Mouse (Mus musculus): ENCODE measurements around the gene Pmm1. TPM values are rescaled to one million over a fixed set of nuclear protein-coding genes. Genes with fewer than 3 reads are reported as not detected.

Gene Pmm1
- polyA plus RNA-seq, 1 experiment from 2014 or later: 22.6 TPM

GRCm38 (mm10) chr15:81951159-81951558 is 9.6 kb downstream of the Pmm1 start:
- Histone ChIP-seq H3K4me3 (ENCODE audit: low read depth, low read length) (no peak overlapping the region), H3K27ac (ENCODE audit: low read depth, low read length) (no peak overlapping the region), H3K9me3 (replicated peaks; ENCODE audit: control insufficient read depth, low read length) (no peaks in the 10 kb centered on the region), H3K9ac (ENCODE audit: low read depth, low read length) (no peak overlapping the region), H3K27me3 (ENCODE audit: control insufficient read depth, insufficient read depth, low read length) (no peaks in the 10 kb centered on the region), H3K4me1 (ENCODE audit: control insufficient read depth, insufficient read depth, low read length) (no peaks in the 10 kb centered on the region), H3K4me2 (no peak overlapping the region), H3K36me3 (ENCODE audit: control insufficient read depth, insufficient read depth, low read length) (peaks cover 4% of the 10 kb centered on the region; the same call in 1 of the 2 replicates)
- no peak for ATAC-seq (replicated peaks; ENCODE audit: insufficient number of reproducible peaks, low FRiP score, low TSS enrichment)
- 85% methylated on average over 9 of the region's 9 CpGs for WGBS (ENCODE audit: insufficient replicate concordance)

GRCm38 (mm10) chr15:81950716-81951115 is 10.0 kb downstream of the Pmm1 start:
- no peaks in the 10 kb centered on the region for H3K9me3 ChIP-seq (replicated peaks; ENCODE audit: control insufficient read depth, low read length)
- no peak overlapping the region for H3K4me2 ChIP-seq
- 84% methylated on average over 5 of the region's 5 CpGs for WGBS (ENCODE audit: insufficient replicate concordance)
- peaks cover 4% of the 10 kb centered on the region; the same call in 1 of the 2 replicates for H3K36me3 ChIP-seq (ENCODE audit: control insufficient read depth, insufficient read depth, low read length)
- no peak overlapping the region for H3K9ac ChIP-seq (ENCODE audit: low read depth, low read length)
- no peak for ATAC-seq (replicated peaks; ENCODE audit: insufficient number of reproducible peaks, low FRiP score, low TSS enrichment)
- no peaks in the 10 kb centered on the region for H3K27me3 ChIP-seq (ENCODE audit: control insufficient read depth, insufficient read depth, low read length)
- no peak overlapping the region for H3K4me3 ChIP-seq (ENCODE audit: low read depth, low read length)
- H3K4me1 ChIP-seq (ENCODE audit: control insufficient read depth, insufficient read depth, low read length): no peaks in the 10 kb centered on the region
- no peak overlapping the region for H3K27ac ChIP-seq (ENCODE audit: low read depth, low read length)

- ATAC-seq (replicated peaks; ENCODE audit: insufficient number of reproducible peaks, low FRiP score, low TSS enrichment): no peak
- no peaks in the 10 kb centered on the region for H3K4me1 ChIP-seq (ENCODE audit: control insufficient read depth, insufficient read depth, low read length)
- H3K36me3 ChIP-seq (ENCODE audit: control insufficient read depth, insufficient read depth, low read length): no peaks in the 10 kb centered on the region; the same call in 1 of the 2 replicates
- WGBS (ENCODE audit: insufficient replicate concordance): 69% methylated on average over 11 of the region's 11 CpGs
- H3K4me2 ChIP-seq: no peak overlapping the region
- H3K9me3 ChIP-seq (replicated peaks; ENCODE audit: control insufficient read depth, low read length): no peaks in the 10 kb centered on the region
- no peak overlapping the region; the same call in 1 of the 2 replicates for H3K9ac ChIP-seq (ENCODE audit: low read depth, low read length)
- no peak overlapping the region for H3K4me3 ChIP-seq (ENCODE audit: low read depth, low read length)
- no peak overlapping the region for H3K27ac ChIP-seq (ENCODE audit: low read depth, low read length)
- H3K27me3 ChIP-seq (ENCODE audit: control insufficient read depth, insufficient read depth, low read length): no peaks in the 10 kb centered on the region
Measured at GRCm38 (mm10) chr15:81949476-81950131, 11.1 kb downstream of the Pmm1 start.

GRCm38 (mm10) chr15:81949076-81949475 is 11.7 kb downstream of the Pmm1 start:
- Histone ChIP-seq H3K27me3 (ENCODE audit: control insufficient read depth, insufficient read depth, low read length) (no peaks in the 10 kb centered on the region), H3K27ac (ENCODE audit: low read depth, low read length) (no peak overlapping the region), H3K4me1 (ENCODE audit: control insufficient read depth, insufficient read depth, low read length) (no peaks in the 10 kb centered on the region), H3K36me3 (ENCODE audit: control insufficient read depth, insufficient read depth, low read length) (no peaks in the 10 kb centered on the region; the same call in 1 of the 2 replicates), H3K9ac (ENCODE audit: low read depth, low read length) (no peak overlapping the region), H3K4me3 (ENCODE audit: low read depth, low read length) (no peak overlapping the region), H3K9me3 (replicated peaks; ENCODE audit: control insufficient read depth, low read length) (no peaks in the 10 kb centered on the region), H3K4me2 (no peak overlapping the region)
- 77% methylated on average over 10 of the region's 10 CpGs for WGBS (ENCODE audit: insufficient replicate concordance)
- ATAC-seq (replicated peaks; ENCODE audit: insufficient number of reproducible peaks, low FRiP score, low TSS enrichment): no peak

- Histone ChIP-seq H3K4me2 (no peak overlapping the region), H3K9me3 (replicated peaks; ENCODE audit: control insufficient read depth, low read length) (no peaks in the 10 kb centered on the region), H3K27ac (ENCODE audit: low read depth, low read length) (no peak overlapping the region), H3K4me3 (ENCODE audit: low read depth, low read length) (no peak overlapping the region), H3K27me3 (ENCODE audit: control insufficient read depth, insufficient read depth, low read length) (no peaks in the 10 kb centered on the region), H3K4me1 (ENCODE audit: control insufficient read depth, insufficient read depth, low read length) (peaks cover 3% of the 10 kb centered on the region; the same call in 1 of the 2 replicates), H3K36me3 (ENCODE audit: control insufficient read depth, insufficient read depth, low read length) (no peaks in the 10 kb centered on the region), H3K9ac (ENCODE audit: low read depth, low read length) (no peak overlapping the region)
- ATAC-seq (replicated peaks; ENCODE audit: insufficient number of reproducible peaks, low FRiP score, low TSS enrichment): no peak
- WGBS (ENCODE audit: insufficient replicate concordance): 20% methylated on average over 9 of the region's 9 CpGs
Measured at GRCm38 (mm10) chr15:81943176-81943749, 17.5 kb downstream of the Pmm1 start.

GRCm38 (mm10) chr15:81941010-81941409 is 19.7 kb downstream of the Pmm1 start:
- no peak for ATAC-seq (replicated peaks; ENCODE audit: insufficient number of reproducible peaks, low FRiP score, low TSS enrichment)
- 76% methylated on average over 2 of the region's 2 CpGs for WGBS (ENCODE audit: insufficient replicate concordance)
- no peak overlapping the region for H3K27ac ChIP-seq (ENCODE audit: low read depth, low read length)
- no peak overlapping the region for H3K4me3 ChIP-seq (ENCODE audit: low read depth, low read length)
- no peak overlapping the region for H3K9ac ChIP-seq (ENCODE audit: low read depth, low read length)
- no peaks in the 10 kb centered on the region for H3K36me3 ChIP-seq (ENCODE audit: control insufficient read depth, insufficient read depth, low read length)
- peaks cover 3% of the 10 kb centered on the region for H3K27me3 ChIP-seq (ENCODE audit: control insufficient read depth, insufficient read depth, low read length)
- peaks cover 15% of the 10 kb centered on the region for H3K4me1 ChIP-seq (ENCODE audit: control insufficient read depth, insufficient read depth, low read length)
- no peaks in the 10 kb centered on the region for H3K9me3 ChIP-seq (replicated peaks; ENCODE audit: control insufficient read depth, low read length)
- no peak overlapping the region for H3K4me2 ChIP-seq

- no peak overlapping the region for H3K4me3 ChIP-seq (ENCODE audit: low read depth, low read length)
- WGBS (ENCODE audit: insufficient replicate concordance): 83% methylated on average over 5 of the region's 5 CpGs
- H3K27me3 ChIP-seq (ENCODE audit: control insufficient read depth, insufficient read depth, low read length): peaks cover 3% of the 10 kb centered on the region
- H3K9me3 ChIP-seq (replicated peaks; ENCODE audit: control insufficient read depth, low read length): no peaks in the 10 kb centered on the region
- H3K27ac ChIP-seq (ENCODE audit: low read depth, low read length): no peak overlapping the region
- no peaks in the 10 kb centered on the region for H3K36me3 ChIP-seq (ENCODE audit: control insufficient read depth, insufficient read depth, low read length)
- no peak for ATAC-seq (replicated peaks; ENCODE audit: insufficient number of reproducible peaks, low FRiP score, low TSS enrichment)
- H3K4me2 ChIP-seq: no peak overlapping the region
- H3K4me1 ChIP-seq (ENCODE audit: control insufficient read depth, insufficient read depth, low read length): peaks cover 15% of the 10 kb centered on the region
- H3K9ac ChIP-seq (ENCODE audit: low read depth, low read length): no peak overlapping the region
Measured at GRCm38 (mm10) chr15:81940219-81940618, 20.5 kb downstream of the Pmm1 start.

GRCm38 (mm10) chr15:81939774-81940173 is 21.0 kb downstream of the Pmm1 start:
- Histone ChIP-seq H3K4me1 (ENCODE audit: control insufficient read depth, insufficient read depth, low read length) (peaks cover 15% of the 10 kb centered on the region), H3K4me2 (no peak overlapping the region), H3K27me3 (ENCODE audit: control insufficient read depth, insufficient read depth, low read length) (peaks cover 3% of the 10 kb centered on the region), H3K9ac (ENCODE audit: low read depth, low read length) (no peak overlapping the region), H3K36me3 (ENCODE audit: control insufficient read depth, insufficient read depth, low read length) (no peaks in the 10 kb centered on the region), H3K27ac (ENCODE audit: low read depth, low read length) (no peak overlapping the region), H3K9me3 (replicated peaks; ENCODE audit: control insufficient read depth, low read length) (no peaks in the 10 kb centered on the region), H3K4me3 (ENCODE audit: low read depth, low read length) (no peak overlapping the region)
- WGBS (ENCODE audit: insufficient replicate concordance): 68% methylated on average over 4 of the region's 4 CpGs
- ATAC-seq (replicated peaks; ENCODE audit: insufficient number of reproducible peaks, low FRiP score, low TSS enrichment): no peak
